Mouse (Mus musculus) embryonic facial prominence, embryonic 10.5 days (tissue): Measurements from ENCODE around the gene Vav3. TPM values are rescaled to one million over a fixed set of nuclear protein-coding genes. Genes with fewer than 3 reads are reported as not detected.

Source experiments
- DNase-seq: peaks from one replicate; pipeline ENCODE4 v3.0.0-alpha.2; 2017; ENCODE audit warnings: low spot score
- H3K27ac ChIP-seq: fragments of 300-500 bp; sonication (generic); replicated peaks from 2 replicates; pipeline ENCODE4 v1.5.1; 2016; ENCODE audit warnings: mild to moderate bottlenecking
- H3K27me3 ChIP-seq: fragments of 300-500 bp; sonication (generic); replicated peaks from 2 replicates; pipeline ENCODE4 v1.6.1; 2016; ENCODE audit warnings: low read depth, mild to moderate bottlenecking; ENCODE audit not compliant: poor library complexity, severe bottlenecking
- H3K36me3 ChIP-seq: fragments of 300-500 bp; sonication (generic); replicated peaks from 2 replicates; pipeline ENCODE4 v1.6.1; 2016; ENCODE audit warnings: mild to moderate bottlenecking, moderate library complexity
- H3K4me1 ChIP-seq: fragments of 300-500 bp; sonication (generic); 2 replicates; pipeline ENCODE4 v1.6.1; 2016
- H3K4me3 ChIP-seq: fragments of 300-500 bp; sonication (generic); 2 replicates; pipeline ENCODE4 v1.5.1; 2016; ENCODE audit warnings: mild to moderate bottlenecking, moderate library complexity
- H3K9me3 ChIP-seq: fragments of 300-500 bp; sonication (generic); 2 replicates; pipeline ENCODE4 v1.6.1; 2016; ENCODE audit warnings: mild to moderate bottlenecking
- WGBS: fragments of 180-500 bp; shearing (Covaris S2); methylation state at CpG from one replicate; pipeline ENCODE4 v1.1.7; 2016; 5-methylcytosine and 5-hydroxymethylcytosine counted together
- polyA plus RNA-seq: library from polyadenylated mRNA; unstranded; fragments of >200 nt; fragmentation: Nextera tagmentation; extraction: Ambion mirVana; gene quantifications from 2 replicates; pipeline ENCODE4 v1.2.1, GENCODE M21; 2016

Vav3 gene
- polyA plus RNA-seq, 1 experiment from 2014 or later, result 5.3 TPM

GRCm38 (mm10) chr3:109701301-109701700, 360.8 kb downstream of the Vav3 start:
- Histone ChIP-seq H3K9me3 (no peaks in the 10 kb centered on the region), H3K4me3 (no peak overlapping the region), H3K27ac (no peak overlapping the region), H3K27me3 (no peaks in the 10 kb centered on the region), H3K4me1 (no peaks in the 10 kb centered on the region), H3K36me3 (no peaks in the 10 kb centered on the region)
- 78% methylated on average over 1 of the region's 1 CpGs for WGBS
- DNase-seq, result no peak

- H3K27ac ChIP-seq, result no peak overlapping the region
- H3K4me1 ChIP-seq, result no peaks in the 10 kb centered on the region
- H3K9me3 ChIP-seq, result no peaks in the 10 kb centered on the region
- 94% methylated on average over 2 of the region's 2 CpGs for WGBS
- no peak for DNase-seq
- H3K27me3 ChIP-seq, result no peaks in the 10 kb centered on the region
- H3K36me3 ChIP-seq, result no peaks in the 10 kb centered on the region
- H3K4me3 ChIP-seq, result no peak overlapping the region
Observed at GRCm38 (mm10) chr3:109707786-109708460, 367.5 kb downstream of the Vav3 start.

- H3K4me1 ChIP-seq, result no peaks in the 10 kb centered on the region
- H3K27me3 ChIP-seq, result no peaks in the 10 kb centered on the region
- no peak overlapping the region for H3K4me3 ChIP-seq
- H3K36me3 ChIP-seq, result no peaks in the 10 kb centered on the region
- DNase-seq, result no peak
- H3K9me3 ChIP-seq, result no peaks in the 10 kb centered on the region
- H3K27ac ChIP-seq, result no peak overlapping the region
- WGBS, result 90% methylated on average over 7 of the region's 7 CpGs
Observed at GRCm38 (mm10) chr3:109711751-109712150, 371.3 kb downstream of the Vav3 start.

- Histone ChIP-seq H3K4me1 (no peaks in the 10 kb centered on the region), H3K36me3 (no peaks in the 10 kb centered on the region), H3K27me3 (no peaks in the 10 kb centered on the region), H3K27ac (no peak overlapping the region), H3K4me3 (no peak overlapping the region), H3K9me3 (no peaks in the 10 kb centered on the region)
- no peak for DNase-seq
Observed at GRCm38 (mm10) chr3:109714476-109714875, 374.0 kb downstream of the Vav3 start.

GRCm38 (mm10) chr3:109721753-109722152, 381.3 kb downstream of the Vav3 start:
- H3K4me3 ChIP-seq, result no peak overlapping the region
- H3K36me3 ChIP-seq, result no peaks in the 10 kb centered on the region
- no peak for DNase-seq
- no peaks in the 10 kb centered on the region for H3K27me3 ChIP-seq
- H3K4me1 ChIP-seq, result no peaks in the 10 kb centered on the region
- no peak overlapping the region for H3K27ac ChIP-seq
- WGBS, result 94% methylated on average over 3 of the region's 3 CpGs
- no peaks in the 10 kb centered on the region for H3K9me3 ChIP-seq

GRCm38 (mm10) chr3:109726776-109727175, 386.3 kb downstream of the Vav3 start:
- Histone ChIP-seq H3K4me1 (no peaks in the 10 kb centered on the region), H3K27me3 (no peaks in the 10 kb centered on the region), H3K27ac (no peak overlapping the region), H3K9me3 (no peaks in the 10 kb centered on the region), H3K36me3 (no peaks in the 10 kb centered on the region), H3K4me3 (no peak overlapping the region)
- DNase-seq, result no peak
- WGBS, result 76% methylated on average over 1 of the region's 1 CpGs

- Histone ChIP-seq H3K27ac (no peak overlapping the region), H3K36me3 (no peaks in the 10 kb centered on the region), H3K27me3 (no peaks in the 10 kb centered on the region), H3K4me1 (no peaks in the 10 kb centered on the region), H3K4me3 (no peak overlapping the region), H3K9me3 (no peaks in the 10 kb centered on the region)
- 75% methylated on average over 5 of the region's 5 CpGs for WGBS
- no peak for DNase-seq
Observed at GRCm38 (mm10) chr3:109731592-109732230, 391.3 kb downstream of the Vav3 start.

- Histone ChIP-seq H3K4me3 (no peak overlapping the region), H3K36me3 (no peaks in the 10 kb centered on the region), H3K27me3 (no peaks in the 10 kb centered on the region), H3K9me3 (no peaks in the 10 kb centered on the region), H3K4me1 (no peaks in the 10 kb centered on the region), H3K27ac (no peak overlapping the region)
- WGBS, result 66% methylated on average over 10 of the region's 10 CpGs
- peak; percentile 14 for DNase-seq
Observed at GRCm38 (mm10) chr3:109732327-109733182, 392.1 kb downstream of the Vav3 start.

Other genes starting within 250 kb of the Vav3 start
- gene Slc25a24, start 217.5 kb upstream of the Vav3 start, polyA plus RNA-seq, result 31.3 and 35.6 TPM in 2 replicates